Mouse (Mus musculus) CH12.LX (cell line): Measurements from ENCODE around the gene Ddah1. TPM values are rescaled to one million over a fixed set of nuclear protein-coding genes. Genes with fewer than 3 reads are reported as not detected.

ENCODE experiments used
- DNase-seq: peaks from one replicate; pipeline ENCODE4 v3.0.0-alpha.2; 2013; ENCODE audit errors: extremely low read depth
- H3K27ac ChIP-seq: 2 replicates; pipeline ENCODE4 v1.5.1; 2012; ENCODE audit warnings: low read depth, mild to moderate bottlenecking, control low read depth, moderate library complexity; ENCODE audit not compliant: insufficient read depth
- H3K27me3 ChIP-seq: replicated peaks from 2 replicates; pipeline ENCODE3; 2012; ENCODE audit warnings: inconsistent platforms
- H3K36me3 ChIP-seq, 2 experiments: replicated peaks in 1 of 2; 2 replicates each; pipeline versions ENCODE3 to v1.6.1; 2012; ENCODE audit warnings: inconsistent platforms in 1 of 2, low read length in 1 of 2, mild to moderate bottlenecking in 1 of 2, mixed read lengths in 1 of 2, moderate library complexity in 1 of 2; ENCODE audit not compliant: control insufficient read depth in 1 of 2, insufficient read depth in 1 of 2
- H3K4me1 ChIP-seq, 2 experiments: 2 replicates each; pipeline ENCODE4 v1.6.1; 2012; ENCODE audit warnings: inconsistent platforms in 1 of 2, moderate library complexity in 1 of 2; ENCODE audit not compliant: insufficient read depth in 2 of 2, control insufficient read depth in 1 of 2
- H3K4me2 ChIP-seq: 2 replicates; pipeline ENCODE4 v1.6.1; 2012; ENCODE audit warnings: low read depth, mild to moderate bottlenecking, control low read depth; ENCODE audit not compliant: poor library complexity, insufficient read depth, severe bottlenecking
- H3K4me3 ChIP-seq, 3 experiments: fragments of 150-350 bp in 1 of 3; sonication (generic) in 1 of 3; replicated peaks in 1 of 3; 2 replicates each; pipeline versions ENCODE3 to v1.5.1; 2011 to 2012; ENCODE audit warnings: low read depth in 2 of 3, low read length in 2 of 3, mild to moderate bottlenecking in 2 of 3, moderate library complexity in 2 of 3, control low read depth in 1 of 3, improper control_type of control experiment in 1 of 3, inconsistent platforms in 1 of 3, mixed read lengths in 1 of 3; ENCODE audit not compliant: poor library complexity in 1 of 3
- H3K79me2 ChIP-seq: replicated peaks from 2 replicates; pipeline ENCODE4 v1.6.1; 2012; ENCODE audit warnings: mild to moderate bottlenecking, moderate library complexity; ENCODE audit not compliant: control insufficient read depth, poor library complexity, insufficient read depth, severe bottlenecking; ENCODE audit errors: extremely low read depth
- H3K9ac ChIP-seq: 2 replicates; pipeline ENCODE4 v1.6.1; 2012; ENCODE audit warnings: low read depth, mild to moderate bottlenecking, control low read depth, moderate library complexity; ENCODE audit not compliant: insufficient read depth
- H3K9me3 ChIP-seq: replicated peaks from 2 replicates; pipeline ENCODE3; 2012; ENCODE audit warnings: low read length, inconsistent platforms, mixed read lengths
- BHLHE40 ChIP-seq: IDR thresholded peaks from 2 replicates; pipeline ENCODE4 v1.6.1; 2011; ENCODE audit warnings: mild to moderate bottlenecking, low read depth, low read length, improper control_type of control experiment
- CHD1 ChIP-seq: IDR thresholded peaks from 2 replicates; pipeline ENCODE4 v1.6.1; 2012; ENCODE audit warnings: low read depth, low read length, improper control_type of control experiment, inconsistent platforms
- CHD2 ChIP-seq: IDR thresholded peaks from 2 replicates; pipeline ENCODE4 v1.6.1; 2011; ENCODE audit warnings: low read length, improper control_type of control experiment
- CTCF ChIP-seq, 2 experiments: IDR thresholded peaks in 1 of 2; conservative IDR thresholded peaks in 1 of 2; 2 replicates each; pipeline ENCODE4 v1.5.1; 2011 to 2012; ENCODE audit warnings: low read depth in 2 of 2, low read length in 2 of 2, improper control_type of control experiment in 1 of 2, inconsistent platforms in 1 of 2, mild to moderate bottlenecking in 1 of 2, moderate library complexity in 1 of 2
- E2F4 ChIP-seq: IDR thresholded peaks from 2 replicates; pipeline ENCODE4 v1.6.1; 2011; ENCODE audit warnings: low read depth, low read length, improper control_type of control experiment; ENCODE audit not compliant: insufficient replicate concordance
- ELF1 ChIP-seq: IDR thresholded peaks from 2 replicates; pipeline ENCODE4 v1.6.1; 2014; ENCODE audit warnings: low read depth, mild to moderate bottlenecking, inconsistent platforms, low read length, improper control_type of control experiment
- EP300 ChIP-seq: IDR thresholded peaks from 2 replicates; pipeline ENCODE4 v1.6.1; 2011; ENCODE audit warnings: low read length, improper control_type of control experiment
- GABPA ChIP-seq: IDR thresholded peaks from 2 replicates; pipeline ENCODE4 v1.6.1; 2012; ENCODE audit warnings: low read depth, low read length, improper control_type of control experiment, inconsistent platforms; ENCODE audit not compliant: insufficient replicate concordance
- IRF4 ChIP-seq: IDR thresholded peaks from 2 replicates; pipeline ENCODE4 v1.6.1; 2014; ENCODE audit warnings: low read depth, mild to moderate bottlenecking, inconsistent platforms, low read length, improper control_type of control experiment
- JUND ChIP-seq: conservative IDR thresholded peaks from 2 replicates; pipeline ENCODE4 v1.6.1; 2011; ENCODE audit warnings: low read depth, low read length, improper control_type of control experiment
- KAT2A ChIP-seq: IDR thresholded peaks from 2 replicates; pipeline ENCODE4 v1.6.1; 2012; ENCODE audit warnings: low read length, improper control_type of control experiment, inconsistent platforms; ENCODE audit not compliant: insufficient replicate concordance
- MAFK ChIP-seq: IDR thresholded peaks from 2 replicates; pipeline ENCODE4 v1.6.1; 2011; ENCODE audit warnings: low read length, improper control_type of control experiment; ENCODE audit not compliant: insufficient replicate concordance
- MAX ChIP-seq: IDR thresholded peaks from 2 replicates; pipeline ENCODE4 v1.6.1; 2011; ENCODE audit warnings: low read length, improper control_type of control experiment
- MAZ ChIP-seq: IDR thresholded peaks from 2 replicates; pipeline ENCODE4 v1.6.1; 2012; ENCODE audit warnings: low read depth, mild to moderate bottlenecking, inconsistent platforms, low read length, improper control_type of control experiment, moderate library complexity
- MEF2A ChIP-seq: IDR thresholded peaks from 2 replicates; pipeline ENCODE4 v1.6.1; 2014; ENCODE audit warnings: low read depth, mild to moderate bottlenecking, inconsistent platforms, low read length, improper control_type of control experiment, borderline replicate concordance
- MXI1 ChIP-seq: IDR thresholded peaks from 2 replicates; pipeline ENCODE4 v1.6.1; 2011; ENCODE audit warnings: mild to moderate bottlenecking, low read depth, low read length, improper control_type of control experiment
- MYC ChIP-seq: IDR thresholded peaks from 2 replicates; pipeline ENCODE4 v1.6.1; 2011; ENCODE audit warnings: low read depth, mild to moderate bottlenecking, improper control_type of control experiment, low read length
- NELFE ChIP-seq: IDR thresholded peaks from 2 replicates; pipeline ENCODE4 v1.6.1; 2011; ENCODE audit warnings: low read depth, low read length, improper control_type of control experiment
- PAX5 ChIP-seq: IDR thresholded peaks from 2 replicates; pipeline ENCODE4 v1.6.1; 2012; ENCODE audit warnings: low read length, inconsistent platforms, mixed read lengths
- POLR2A ChIP-seq: IDR thresholded peaks from 2 replicates; pipeline ENCODE4 v1.6.1; 2011; ENCODE audit warnings: low read depth, mild to moderate bottlenecking, improper control_type of control experiment, low read length
- POLR2AphosphoS2 ChIP-seq: IDR thresholded peaks from 2 replicates; pipeline ENCODE4 v1.6.1; 2011; ENCODE audit warnings: low read depth, low read length, improper control_type of control experiment
- RAD21 ChIP-seq: IDR thresholded peaks from 2 replicates; pipeline ENCODE4 v1.6.1; 2011; ENCODE audit warnings: low read depth, mild to moderate bottlenecking, low read length, improper control_type of control experiment, moderate library complexity
- RCOR1 ChIP-seq: conservative IDR thresholded peaks from 2 replicates; pipeline ENCODE4 v1.6.1; 2012; ENCODE audit warnings: low read depth, mild to moderate bottlenecking, inconsistent platforms, low read length, improper control_type of control experiment
- SIN3A ChIP-seq: IDR thresholded peaks from 2 replicates; pipeline ENCODE4 v1.6.1; 2012; ENCODE audit warnings: low read length, improper control_type of control experiment, inconsistent platforms
- SMC3 ChIP-seq: IDR thresholded peaks from 2 replicates; pipeline ENCODE4 v1.6.1; 2011; ENCODE audit warnings: low read depth, low read length, improper control_type of control experiment
- TCF12 ChIP-seq: IDR thresholded peaks from 2 replicates; pipeline ENCODE4 v1.6.1; 2014; ENCODE audit warnings: low read depth, mild to moderate bottlenecking, inconsistent platforms, low read length, improper control_type of control experiment
- UBTF ChIP-seq: IDR thresholded peaks from 2 replicates; pipeline ENCODE4 v1.6.1; 2012; ENCODE audit warnings: low read depth, mild to moderate bottlenecking, inconsistent platforms, low read length, improper control_type of control experiment, moderate library complexity
- USF1 ChIP-seq: IDR thresholded peaks from 2 replicates; pipeline ENCODE4 v1.6.1; 2014; ENCODE audit warnings: low read depth, mild to moderate bottlenecking, inconsistent platforms, low read length, improper control_type of control experiment
- USF2 ChIP-seq: conservative IDR thresholded peaks from 2 replicates; pipeline ENCODE4 v1.6.1; 2011; ENCODE audit warnings: low read depth, low read length, improper control_type of control experiment
- ZC3H11A ChIP-seq: IDR thresholded peaks from 2 replicates; pipeline ENCODE4 v1.6.1; 2012; ENCODE audit warnings: low read depth, mild to moderate bottlenecking, inconsistent platforms, low read length, improper control_type of control experiment
- ZKSCAN1 ChIP-seq: IDR thresholded peaks from 2 replicates; pipeline ENCODE4 v1.6.1; 2012; ENCODE audit warnings: low read depth, inconsistent platforms, low read length, improper control_type of control experiment, borderline replicate concordance
- ZMIZ1 ChIP-seq: IDR thresholded peaks from 2 replicates; pipeline ENCODE4 v1.6.1; 2012; ENCODE audit warnings: low read depth, mild to moderate bottlenecking, inconsistent platforms, low read length, improper control_type of control experiment
- ZNF384 ChIP-seq: IDR thresholded peaks from 2 replicates; pipeline ENCODE4 v1.6.1; 2012; ENCODE audit warnings: low read depth, low read length, improper control_type of control experiment, inconsistent platforms
- dilution Hi-C: fragments of 300-500 bp; cut with MboI; formaldehyde crosslinking; loops from 2 replicates; pipeline ENCODE4 v1.14.3; 2020; ENCODE audit warnings: low sequenced_read_pairs; ENCODE audit not compliant: extremely low pct_unique_long_range_greater_than_20kb, extremely low pct_ligation_motif_present
- in situ Hi-C: fragments of 300-500 bp; cut with MboI; formaldehyde crosslinking; loops from 3 replicates; pipeline ENCODE4 v1.14.3; 2019; ENCODE audit warnings: low sequenced_read_pairs, low pct_ligation_motif_present, low pct_unique_long_range_greater_than_20kb, mixed read lengths
- polyA plus RNA-seq: library from polyadenylated mRNA; unstranded; fragments of >175 nt; gene quantifications from 2 replicates; pipeline ENCODE4 v1.2.1, GENCODE M21; 2012; ENCODE audit warnings: low read depth; ENCODE audit not compliant: insufficient read length
- total RNA-seq, 2 experiments: library from RNA; depleted of rRNA; stranded (reverse); fragments of 300-350 nt in 1 of 2; fragments of >200 nt in 1 of 2; gene quantifications; 2 replicates each; pipeline ENCODE4 v1.2.3; 2012 to 2014

The Ddah1 gene
- total and polyA plus RNA-seq, 3 experiments = not detected

DNA sequence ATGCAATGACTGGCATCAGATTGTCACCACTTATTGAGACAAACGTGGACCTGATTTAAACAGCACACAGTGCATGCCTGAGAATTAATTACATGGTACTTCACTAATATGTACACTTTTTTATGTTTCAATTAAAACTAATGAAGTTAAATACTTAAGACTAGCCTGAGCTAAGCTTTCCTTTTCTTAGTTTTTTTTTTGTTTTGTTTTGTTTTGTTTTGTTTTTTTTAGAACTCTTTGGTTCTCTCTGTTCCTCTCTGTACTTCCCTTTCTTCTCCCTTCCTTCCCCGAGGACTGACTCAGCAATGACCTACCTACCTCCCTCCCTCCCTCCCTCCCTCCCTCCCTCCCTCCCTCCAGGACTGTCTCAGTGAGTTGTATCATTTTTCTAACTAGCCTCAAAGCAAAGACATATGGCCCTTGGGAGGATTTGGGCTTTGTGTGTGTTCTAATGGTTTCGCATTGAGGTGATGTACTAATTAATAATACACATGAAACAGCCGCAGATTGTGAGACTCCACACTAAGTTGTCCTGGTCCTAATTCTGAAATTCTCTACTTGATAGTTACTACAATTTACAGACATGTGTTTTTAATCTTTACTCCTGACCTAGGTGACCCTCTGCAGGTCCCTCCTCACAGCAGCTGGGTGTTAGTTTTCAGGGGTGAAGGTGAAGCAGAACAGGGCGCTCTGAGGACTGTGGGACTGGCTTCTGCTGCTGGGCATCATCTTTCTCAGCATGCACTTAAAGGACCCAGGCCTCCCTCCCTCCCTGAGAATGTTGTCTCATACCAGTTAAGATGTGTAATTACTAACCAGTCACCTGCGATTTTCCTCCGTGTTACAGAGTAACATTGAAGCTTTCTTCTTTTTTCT is 171.3 kb downstream of the Ddah1 start:
- no peak for DNase-seq
- Histone ChIP-seq H3K36me3 (peaks cover 58 to 84% of the 10 kb centered on the region in 2 experiments), H3K27ac (peak overlapping the region; percentile 37; the same call in 1 of the 2 replicates), H3K4me1 (peaks cover 16 to 77% of the 10 kb centered on the region in 2 experiments), H3K27me3 (no peaks in the 10 kb centered on the region), H3K9me3 (peaks cover 18% of the 10 kb centered on the region), H3K4me3 (no peak overlapping the region), H3K4me2 (no peak overlapping the region), H3K79me2 (peaks cover 49% of the 10 kb centered on the region), H3K9ac (no peak overlapping the region)
- no peak for TF ChIP-seq BHLHE40
- no peak for TF ChIP-seq MYC
- peak; percentile 53 for TF ChIP-seq EP300
- no peak for TF ChIP-seq KAT2A
- TF ChIP-seq ZC3H11A = no peak
- TF ChIP-seq ZKSCAN1 = no peak
- TF ChIP-seq UBTF = no peak
- no peak for TF ChIP-seq MAZ
- TF ChIP-seq RAD21 = no peak
- TF ChIP-seq CHD1 = no peak
- TF ChIP-seq JUND = no peak
- TF ChIP-seq MXI1 = no peak
- TF ChIP-seq SIN3A = no peak
- TF ChIP-seq USF2 = no peak
- 0 out of 2 replicates have a peak, but pooled peaks have one; percentile 27 for TF ChIP-seq E2F4
- no peak for TF ChIP-seq POLR2A
- no peak for TF ChIP-seq MEF2A
- TF ChIP-seq CHD2 = no peak
- peak; percentile 65 for TF ChIP-seq ZNF384
- TF ChIP-seq NELFE = no peak
- no peak for TF ChIP-seq CTCF (conservative IDR thresholded peaks at IDR 0.05 in 1 of 2, IDR thresholded peaks at IDR 0.05 in 1 of 2; ENCODE audit: low read depth in 2 of 2, low read length in 2 of 2)
- TF ChIP-seq RCOR1 = no peak
- TF ChIP-seq MAFK = no peak
- no peak for TF ChIP-seq ELF1
- no peak for TF ChIP-seq POLR2AphosphoS2
- no peak for TF ChIP-seq USF1
- TF ChIP-seq MAX = no peak
- no peak for TF ChIP-seq ZMIZ1
- TF ChIP-seq SMC3 = no peak
- no peak for TF ChIP-seq TCF12
- 0 out of 2 replicates have a peak, but pooled peaks have one; percentile 12 for TF ChIP-seq IRF4
- no peak for TF ChIP-seq PAX5
- TF ChIP-seq GABPA = no peak
- dilution Hi-C loops (no loop called here), in situ Hi-C loops (no loop called here)
